Comparison of ENCODE assay signal across 12 mouse cellular contexts in genomic region chr11:45472171-45472570, GRCm38 (mm10).
DNase-seq lines count a peak whose midpoint lies in the region; ATAC-seq and TF ChIP-seq lines count a peak whose summit lies in the region.
"Had no signal": no experiment of that assay in that cellular context is flagged by ENCODE, and none has a peak within 500 bp of the region (broad histone marks: within the 10 kb centered on the region; RNA-seq: fewer than 3 reads in every experiment).

No protein-coding gene starts in this region.

- H3K27me3 ChIP-seq in forebrain, embryonic 14.5 days (replicated peaks; ENCODE audit: control insufficient read depth, insufficient read depth, low read length): no peaks in the 10 kb centered on the region
- no peaks in the 10 kb centered on the region for H3K27me3 ChIP-seq in forebrain, embryonic 11.5 days (ENCODE audit: control insufficient read depth, insufficient read depth, low read length)
- H3K27me3 ChIP-seq in midbrain, postnatal 0 days (ENCODE audit: insufficient read depth, low read length): no peaks in the 10 kb centered on the region
- no peaks in the 10 kb centered on the region for H3K27me3 ChIP-seq in midbrain, embryonic 13.5 days
- H3K27me3 ChIP-seq: stomach, embryonic 15.5 days had no signal

- no peaks in the 10 kb centered on the region for H3K9me3 ChIP-seq in forebrain, embryonic 14.5 days (replicated peaks; ENCODE audit: control insufficient read depth, low read length)
- H3K9me3 ChIP-seq in forebrain, embryonic 11.5 days (ENCODE audit: control insufficient read depth, low read length): no peaks in the 10 kb centered on the region
- H3K9me3 ChIP-seq in midbrain, postnatal 0 days (ENCODE audit: low read length): no peaks in the 10 kb centered on the region
- H3K9me3 ChIP-seq in midbrain, embryonic 13.5 days: no peaks in the 10 kb centered on the region
- H3K9me3 ChIP-seq: stomach, embryonic 15.5 days had no signal

- WGBS in forebrain, embryonic 14.5 days: 50% methylated on average over 5 of the region's 5 CpGs
- WGBS in forebrain, embryonic 11.5 days: 65% methylated on average over 5 of the region's 5 CpGs
- 61% methylated on average over 5 of the region's 5 CpGs for WGBS in midbrain, postnatal 0 days
- 61% methylated on average over 5 of the region's 5 CpGs for WGBS in midbrain, embryonic 13.5 days

- H3K4me2 ChIP-seq in forebrain, embryonic 14.5 days (ENCODE audit: low read length): no peak overlapping the region
- no peak overlapping the region for H3K4me2 ChIP-seq in forebrain, embryonic 11.5 days (ENCODE audit: low read depth, low read length, severe bottlenecking)
- H3K4me2 ChIP-seq in midbrain, postnatal 0 days (ENCODE audit: low read depth, low read length, poor library complexity, severe bottlenecking): no peak overlapping the region
- H3K4me2 ChIP-seq in midbrain, embryonic 13.5 days (replicated peaks): no peak overlapping the region
- H3K4me2 ChIP-seq: lung, embryonic 14.5 days; stomach, embryonic 15.5 days had no signal

- no peaks in the 10 kb centered on the region for H3K36me3 ChIP-seq in forebrain, embryonic 14.5 days (ENCODE audit: control insufficient read depth, insufficient read depth, low read length)
- no peaks in the 10 kb centered on the region for H3K36me3 ChIP-seq in forebrain, embryonic 11.5 days (ENCODE audit: control insufficient read depth, insufficient read depth, low read length)
- no peaks in the 10 kb centered on the region for H3K36me3 ChIP-seq in midbrain, postnatal 0 days (ENCODE audit: insufficient read depth, low read length)
- H3K36me3 ChIP-seq in midbrain, embryonic 13.5 days: no peaks in the 10 kb centered on the region
- H3K36me3 ChIP-seq: stomach, embryonic 15.5 days had no signal

- H3K4me1 ChIP-seq in forebrain, embryonic 14.5 days (ENCODE audit: control insufficient read depth, insufficient read depth, low read length): 0 out of 2 replicates have a peak, but pooled peaks cover 2% of the 10 kb centered on the region
- no peaks in the 10 kb centered on the region for H3K4me1 ChIP-seq in forebrain, embryonic 11.5 days (replicated peaks; ENCODE audit: control insufficient read depth, insufficient read depth, low read length)
- H3K4me1 ChIP-seq in midbrain, postnatal 0 days (ENCODE audit: insufficient read depth, low read length): no peaks in the 10 kb centered on the region
- H3K4me1 ChIP-seq in midbrain, embryonic 13.5 days (replicated peaks): peaks cover 7% of the 10 kb centered on the region; the same call in 1 of the 2 replicates
- H3K4me1 ChIP-seq: stomach, embryonic 15.5 days had no signal

- ATAC-seq in forebrain, embryonic 14.5 days: peak; percentile 83
- ATAC-seq in forebrain, embryonic 11.5 days (replicated peaks; ENCODE audit: low FRiP score): no peak
- ATAC-seq in midbrain, postnatal 0 days (ENCODE audit: low FRiP score): peak; percentile 10; the same call in 1 of the 2 replicates
- ATAC-seq in midbrain, embryonic 13.5 days: no peak

- H3K4me3 ChIP-seq in forebrain, embryonic 14.5 days (ENCODE audit: low read depth, low read length): no peak overlapping the region
- no peak overlapping the region for H3K4me3 ChIP-seq in forebrain, embryonic 11.5 days (ENCODE audit: low read depth, low read length)
- H3K4me3 ChIP-seq in midbrain, postnatal 0 days (ENCODE audit: low read depth, low read length): no peak overlapping the region
- no peak overlapping the region for H3K4me3 ChIP-seq in midbrain, embryonic 13.5 days (replicated peaks)
- H3K4me3 ChIP-seq: stomach, embryonic 15.5 days had no signal

- TF ChIP-seq CTCF in midbrain, postnatal 0 days (IDR thresholded peaks at IDR 0.05): no peak

- peak; percentile 78 for DNase-seq in forebrain, embryonic 14.5 days (ENCODE audit: low spot score)
- no peak for DNase-seq in forebrain, embryonic 11.5 days (ENCODE audit: low spot score)
- DNase-seq in midbrain, postnatal 0 days (ENCODE audit: low spot score): peak; percentile 89
- DNase-seq in cerebellum, postnatal 25 days: peak; percentile 92 to 93
- peak; percentile 19 for DNase-seq in retina, postnatal 7 days (ENCODE audit: low read depth, low spot score)
- DNase-seq in urinary bladder, postnatal 4 days (ENCODE audit: low spot score in 2 of 2): no peak
- DNase-seq in kidney, postnatal 14 days: no peak
- DNase-seq: adrenal gland, adult 2 months; right cerebral cortex, postnatal 14 days had no signal

- no peak overlapping the region for H3K9ac ChIP-seq in forebrain, embryonic 14.5 days (ENCODE audit: low read length)
- H3K9ac ChIP-seq in forebrain, embryonic 11.5 days (ENCODE audit: low read length): no peak overlapping the region
- no peak overlapping the region for H3K9ac ChIP-seq in midbrain, postnatal 0 days (replicated peaks; ENCODE audit: low read length, poor library complexity, severe bottlenecking)
- H3K9ac ChIP-seq in midbrain, embryonic 13.5 days (replicated peaks): no peak overlapping the region
- H3K9ac ChIP-seq: lung, embryonic 14.5 days; stomach, embryonic 15.5 days had no signal

- H3K27ac ChIP-seq in forebrain, embryonic 14.5 days (ENCODE audit: low read depth, low read length): no peak overlapping the region
- H3K27ac ChIP-seq in forebrain, embryonic 11.5 days (ENCODE audit: low read depth, low read length): no peak overlapping the region
- H3K27ac ChIP-seq in midbrain, postnatal 0 days (ENCODE audit: low read depth, low read length): no peak overlapping the region
- no peak overlapping the region for H3K27ac ChIP-seq in midbrain, embryonic 13.5 days
- H3K27ac ChIP-seq: stomach, embryonic 15.5 days had no signal

Comparison
In these comparisons a context has a peak if more than half of its experiments do, and no peak if none do; other contexts are left out.
1. ATAC-seq: peak in forebrain, embryonic 14.5 days (single experiment) and midbrain, postnatal 0 days (single experiment); none in forebrain, embryonic 11.5 days (single experiment) and midbrain, embryonic 13.5 days (single experiment).
2. DNase-seq: peak in forebrain, embryonic 14.5 days (single experiment), midbrain, postnatal 0 days (single experiment), cerebellum, postnatal 25 days (2 of 2) and retina, postnatal 7 days (single experiment); none in forebrain, embryonic 11.5 days (single experiment), urinary bladder, postnatal 4 days (0 of 2) and kidney, postnatal 14 days (single experiment).